Mouse (Mus musculus) skeletal muscle tissue, postnatal 0 days (tissue): ENCODE measurements around the gene Lamb2. TPM values are rescaled to one million over a fixed set of nuclear protein-coding genes. Genes with fewer than 3 reads are reported as not detected.

ENCODE experiments used
- polyA plus RNA-seq: library from polyadenylated mRNA; unstranded; fragments of >200 nt; fragmentation: Nextera tagmentation; extraction: Ambion mirVana; gene quantifications from 2 replicates; pipeline ENCODE4 v1.2.1, GENCODE M21; 2015

The Lamb2 gene
- 34.7 and 41.0 TPM in 2 replicates for polyA plus RNA-seq

DNA sequence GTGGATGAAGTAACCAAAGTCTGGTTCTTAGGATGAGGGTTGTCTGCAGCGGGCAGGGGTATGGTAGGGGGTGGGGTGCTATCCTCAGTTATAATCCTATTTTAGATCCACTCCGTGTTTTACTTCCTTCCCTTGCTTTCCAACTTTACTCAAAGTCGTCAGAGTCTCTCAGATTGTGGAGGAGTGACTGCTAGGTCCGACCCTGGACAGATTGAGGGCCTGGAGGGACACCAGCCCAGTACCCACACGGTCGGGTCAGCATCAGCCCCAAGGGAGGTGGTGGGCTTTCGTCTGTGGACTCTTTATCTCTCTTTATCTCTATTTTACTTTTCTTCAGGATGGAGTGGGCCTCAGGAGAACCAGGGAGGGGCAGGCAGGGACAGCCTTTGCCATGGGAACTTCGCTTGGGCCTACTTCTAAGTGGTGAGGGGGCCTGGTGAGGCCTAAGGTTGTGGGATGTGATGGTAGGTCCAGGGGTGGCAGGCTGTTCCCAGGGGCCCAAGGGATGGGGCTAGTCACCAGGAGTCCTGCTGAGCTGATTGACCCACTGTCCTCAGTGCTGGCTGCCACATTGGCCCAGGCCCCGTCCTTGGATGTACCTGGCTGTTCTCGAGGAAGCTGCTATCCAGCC, at the start of gene Lamb2:
Gene Lamb2 (plus strand): TSS at position 16 of the 631 bp plus-strand sequence.

DNA sequence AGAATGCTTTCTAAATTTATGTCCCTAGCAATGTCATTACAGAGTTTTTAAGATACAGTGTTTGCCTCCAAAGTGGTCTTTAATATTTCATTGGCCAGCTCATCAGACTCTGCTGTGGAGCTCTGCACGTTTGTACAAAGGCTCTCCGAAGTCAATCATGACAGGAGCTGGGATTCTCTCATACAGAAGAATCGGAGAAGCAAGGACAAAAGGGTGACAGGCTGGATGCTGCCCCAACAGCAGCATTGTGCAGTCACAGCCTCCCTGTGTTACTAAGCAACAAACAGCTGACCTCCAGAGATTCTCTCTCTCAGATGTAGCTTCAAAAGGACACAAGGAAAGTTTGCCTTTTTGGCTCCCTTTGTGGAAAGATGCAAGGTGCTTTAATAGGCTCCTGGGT, 43.4 kb upstream of the Lamb2 start, which contains the start of gene BC048562:
Gene BC048562 (plus strand): TSS at position 301 of the 400 bp plus-strand sequence.

DNA sequence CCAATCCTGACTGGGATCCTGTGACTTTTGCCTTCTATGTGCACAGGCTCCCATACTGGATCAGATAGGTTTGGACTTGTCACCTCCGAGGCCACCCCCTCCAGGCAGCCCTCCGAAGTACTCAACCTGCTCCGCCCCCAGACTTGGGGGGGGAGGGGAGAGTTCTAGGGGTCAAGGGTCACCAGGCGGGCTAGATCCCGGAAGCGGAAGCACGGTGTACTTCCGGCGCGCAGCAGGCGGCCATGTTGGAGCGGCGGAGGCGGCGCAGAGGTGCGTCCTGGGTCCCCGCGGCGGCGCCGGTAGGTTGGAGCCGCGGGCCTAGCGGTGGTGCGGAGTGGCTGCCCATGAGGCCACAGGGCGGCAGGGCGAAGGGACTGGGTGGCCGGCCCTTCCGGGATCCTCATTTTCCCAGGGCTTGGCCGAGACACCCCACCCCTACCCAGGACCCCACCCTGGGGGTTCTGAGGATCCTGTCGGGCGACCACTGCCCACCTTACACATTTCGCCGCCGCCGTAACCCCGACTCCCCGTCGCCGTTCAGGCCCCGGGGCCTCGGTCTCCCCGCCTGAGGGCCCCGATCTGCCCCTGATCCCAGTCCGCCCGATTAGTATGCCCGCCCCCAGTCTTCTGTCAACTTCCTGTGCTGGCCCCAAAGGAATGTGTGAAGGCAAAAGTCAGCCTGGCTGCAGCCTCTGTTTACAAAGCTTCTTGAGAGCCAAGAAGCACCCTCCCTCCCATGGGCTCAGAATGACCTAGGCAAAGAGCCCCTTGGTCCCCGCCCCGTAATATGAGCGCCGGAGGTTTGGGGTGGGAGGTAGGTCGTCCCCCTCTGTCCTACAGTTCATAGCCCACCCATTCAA, 19.0 kb upstream of the Lamb2 start, which contains the start of gene Ccdc71:
Gene Ccdc71 (plus strand): TSS at position 209 of the 860 bp plus-strand sequence.

DNA sequence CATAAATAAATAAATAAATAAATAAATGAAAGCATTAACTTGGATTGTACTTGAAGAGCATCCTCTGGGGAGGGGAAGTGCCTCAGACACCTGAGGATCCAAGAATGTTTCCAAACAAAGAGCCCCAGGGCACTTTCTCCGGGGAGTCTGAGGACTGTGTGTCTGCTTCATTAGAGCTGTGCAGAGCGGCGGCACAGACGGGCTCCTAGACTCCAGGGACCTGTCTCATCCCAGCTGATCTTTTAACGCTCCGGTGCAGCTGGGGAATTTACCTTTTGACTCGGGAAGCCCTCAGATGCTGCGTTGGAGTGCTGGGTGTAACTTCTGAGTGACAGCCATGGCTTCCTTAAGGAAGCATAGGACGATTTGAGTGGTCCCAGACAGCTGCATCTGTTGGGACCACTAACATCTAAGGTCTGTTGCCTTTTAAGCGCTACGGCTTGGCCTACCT, 18.3 kb upstream of the Lamb2 start, which contains the start of gene Klhdc8b:
Gene Klhdc8b (minus strand): TSS at position 401 of the 451 bp plus-strand sequence.

DNA sequence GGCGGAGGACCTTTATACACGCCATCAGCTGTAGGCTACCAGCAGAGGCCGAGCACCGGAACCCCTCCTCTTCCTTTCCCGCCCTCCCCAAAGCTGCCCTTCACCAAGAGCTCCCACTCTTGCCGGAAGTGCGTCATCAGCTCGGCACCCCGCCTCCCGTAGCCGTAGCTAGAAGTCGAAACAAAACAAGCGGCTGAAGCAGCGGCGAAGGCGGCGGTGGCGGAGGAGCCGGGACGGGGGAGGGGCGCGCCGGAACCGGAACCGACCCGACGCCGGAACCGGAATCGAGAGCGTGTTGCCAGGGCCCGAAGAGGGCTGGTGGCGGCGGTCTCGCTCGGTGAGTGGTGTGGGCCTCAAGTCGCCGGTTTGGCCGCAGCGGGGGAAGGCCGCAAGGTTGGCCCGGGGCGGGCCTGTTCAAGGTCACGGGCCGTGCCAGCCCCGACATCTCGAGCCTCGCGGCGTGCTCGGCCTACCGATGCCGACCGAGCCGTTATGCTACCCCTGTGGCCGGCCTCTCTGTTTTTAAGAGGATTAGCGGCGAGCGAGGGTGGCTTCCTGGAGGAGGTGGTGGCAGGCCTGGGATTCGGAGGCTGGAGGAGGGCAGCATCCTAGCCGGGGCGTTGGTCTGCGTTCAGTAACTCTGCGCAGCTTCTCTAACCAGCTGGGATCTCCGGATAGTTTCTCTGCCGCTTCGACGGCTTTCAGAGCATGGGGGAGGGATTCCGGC, 11.2 kb downstream of the Lamb2 start, which contains the start of gene Usp19:
Gene Usp19 (plus strand): TSS at position 44 of the 727 bp plus-strand sequence.

DNA sequence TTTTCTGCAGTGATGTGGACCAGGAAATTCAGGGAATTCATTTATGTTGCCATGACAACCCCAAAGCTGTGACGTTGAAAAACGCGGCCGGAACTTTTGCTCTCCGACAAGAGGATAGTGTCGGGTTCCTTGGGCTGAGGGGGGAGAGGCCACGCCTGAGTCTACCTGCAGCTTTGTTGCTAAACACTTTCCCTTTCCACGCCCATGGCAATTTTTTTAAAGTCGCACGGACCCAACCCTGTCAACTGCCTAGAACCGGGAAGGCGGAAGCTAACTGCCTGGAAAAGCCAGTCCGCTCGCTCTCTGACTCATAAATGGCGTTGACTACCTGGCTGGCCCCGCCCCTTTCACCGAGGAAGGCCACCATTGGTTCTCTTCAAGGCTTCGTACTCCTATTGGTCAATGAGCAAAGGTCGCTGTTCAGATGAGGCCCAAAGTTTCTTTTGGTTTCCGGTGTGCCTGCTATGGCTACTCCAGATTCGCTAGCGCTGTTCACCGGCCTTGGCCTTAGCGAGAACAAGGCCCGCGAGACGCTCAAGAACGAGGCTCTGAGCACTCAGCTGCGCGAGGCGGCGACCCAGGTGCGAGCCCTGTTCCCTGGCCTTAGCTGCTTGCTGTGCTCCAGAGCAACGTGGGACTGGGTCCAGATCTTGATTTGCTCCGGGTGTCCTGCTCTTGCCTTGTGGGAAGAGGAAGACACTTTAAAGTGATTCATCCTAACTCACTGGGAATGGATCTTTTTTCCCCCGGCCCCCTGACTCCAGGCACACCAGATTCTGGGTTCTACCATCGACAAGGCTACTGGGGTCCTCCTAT, 28.3 kb downstream of the Lamb2 start, which contains the start of gene Qars:
Gene Qars (plus strand): TSS at position 88 of the 816 bp plus-strand sequence.

DNA sequence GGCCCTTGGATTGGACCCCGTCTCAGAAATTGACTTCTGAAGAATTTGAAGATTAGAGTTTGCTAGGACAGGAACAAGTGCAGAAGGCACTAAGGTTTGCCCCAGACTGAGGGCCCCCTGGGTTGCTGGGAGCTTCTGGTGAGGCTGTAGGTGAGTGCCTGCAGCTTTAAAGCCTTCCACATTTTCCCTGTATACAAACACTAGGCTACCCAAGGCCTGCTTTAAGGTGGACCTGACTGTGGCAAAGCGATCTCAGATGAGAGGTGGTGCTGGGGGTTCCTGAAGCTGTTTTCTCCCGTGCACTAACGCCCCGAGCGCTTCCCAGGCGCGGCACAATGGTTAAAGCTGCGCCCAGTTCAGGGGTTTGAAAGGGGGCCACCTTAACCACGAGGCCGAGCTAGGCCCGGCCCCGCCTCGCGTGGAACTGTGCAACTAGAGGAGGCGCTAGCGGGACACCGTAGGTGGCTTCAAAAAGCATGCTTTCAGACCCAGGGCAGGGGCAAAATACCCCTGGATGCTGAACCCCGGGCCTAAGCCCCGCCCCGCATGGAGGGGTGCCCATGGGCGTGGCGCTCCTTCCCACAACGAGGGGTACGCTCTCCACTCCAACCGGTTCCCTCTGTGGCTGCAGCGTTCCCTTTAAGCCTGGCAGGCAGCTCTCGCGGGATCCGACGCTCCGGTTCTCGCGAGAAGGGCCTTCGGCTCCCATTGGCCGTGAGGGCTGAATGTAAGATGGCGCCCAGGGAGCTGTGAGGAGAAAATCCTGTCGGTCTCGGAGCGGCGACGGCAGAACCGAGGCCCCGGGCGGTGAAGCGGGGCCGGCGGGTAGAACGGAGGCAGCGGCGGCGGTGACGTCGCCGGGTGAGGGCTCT, 37.1 kb downstream of the Lamb2 start, which contains the start of gene Qrich1:
Gene Qrich1 (plus strand): TSS at position 427 of the 872 bp plus-strand sequence.

Other genes with a start within 250 kb of the Lamb2 start
- gene Dag1, start 215.8 kb upstream of the Lamb2 start, polyA plus RNA-seq = 160 and 165 TPM in 2 replicates
- 13.9 and 14.8 TPM in 2 replicates for gene Nicn1, start 189.3 kb upstream of the Lamb2 start, polyA plus RNA-seq
- 2.1 and 2.4 TPM in 2 replicates for gene Amt, start 182.9 kb upstream of the Lamb2 start, polyA plus RNA-seq
- 251 and 309 TPM in 2 replicates for gene Rhoa, start 173.6 kb upstream of the Lamb2 start, polyA plus RNA-seq
- gene Tcta, start 173.6 kb upstream of the Lamb2 start, polyA plus RNA-seq = 43.3 and 45.6 TPM in 2 replicates
- 242 and 328 TPM in 2 replicates for gene Gpx1, start 140.8 kb upstream of the Lamb2 start, polyA plus RNA-seq
- 42.4 and 44.9 TPM in 2 replicates for gene Usp4, start 131.9 kb upstream of the Lamb2 start, polyA plus RNA-seq
- gene 1700102P08Rik, start 86.9 kb upstream of the Lamb2 start, polyA plus RNA-seq = 0.15 and 0.28 TPM in 2 replicates
- gene Ccdc36, start 51.3 kb upstream of the Lamb2 start, polyA plus RNA-seq = 0.45 and 0.71 TPM in 2 replicates
- gene BC048562, start 43.3 kb upstream of the Lamb2 start, polyA plus RNA-seq = not detected in 2 replicates
- 22.3 and 24.9 TPM in 2 replicates for gene Ccdc71, start 19.2 kb upstream of the Lamb2 start, polyA plus RNA-seq
- gene Klhdc8b, start 18.2 kb upstream of the Lamb2 start, polyA plus RNA-seq = 14.7 and 17.2 TPM in 2 replicates
- gene Usp19, start 10.9 kb downstream of the Lamb2 start, polyA plus RNA-seq = 38.7 and 43.0 TPM in 2 replicates
- gene Qars, start 28.0 kb downstream of the Lamb2 start, polyA plus RNA-seq = 47.8 and 49.7 TPM in 2 replicates
- gene Qrich1, start 37.1 kb downstream of the Lamb2 start, polyA plus RNA-seq = 62.0 and 62.6 TPM in 2 replicates
- gene Impdh2, start 80.5 kb downstream of the Lamb2 start, polyA plus RNA-seq = 56.6 and 61.8 TPM in 2 replicates
- gene Ndufaf3, start 87.7 kb downstream of the Lamb2 start, polyA plus RNA-seq = 55.6 and 60.5 TPM in 2 replicates
- 23.8 and 31.6 TPM in 2 replicates for gene Dalrd3, start 90.2 kb downstream of the Lamb2 start, polyA plus RNA-seq
- gene Wdr6, start 99.0 kb downstream of the Lamb2 start, polyA plus RNA-seq = 15.5 and 17.7 TPM in 2 replicates
- 4.7 and 5.4 TPM in 2 replicates for gene P4htm, start 117.9 kb downstream of the Lamb2 start, polyA plus RNA-seq
- 38.6 and 43.2 TPM in 2 replicates for gene Arih2, start 169.7 kb downstream of the Lamb2 start, polyA plus RNA-seq
- 126 and 132 TPM in 2 replicates for gene Slc25a20, start 182.4 kb downstream of the Lamb2 start, polyA plus RNA-seq
- gene Prkar2a, start 209.6 kb downstream of the Lamb2 start, polyA plus RNA-seq = 36.5 and 42.6 TPM in 2 replicates